In genomic region chr5:73551836-73552235, GRCm38 (mm10) we compare ENCODE assay signal across 35 mouse cellular contexts.
"Had no signal": no experiment of that assay in that cellular context is flagged by ENCODE, and none has a peak within 500 bp of the region (broad histone marks: within the 10 kb centered on the region; RNA-seq: fewer than 3 reads in every experiment).

No protein-coding gene starts in this region.

- H3K36me3 ChIP-seq: heart, embryonic 15.5 days; intestine, embryonic 15.5 days had no signal

- H3K4me2 ChIP-seq: heart, embryonic 11.5 days; heart, embryonic 12.5 days; heart, embryonic 13.5 days; heart, embryonic 15.5 days; hindbrain, embryonic 12.5 days; hindbrain, embryonic 13.5 days; hindbrain, embryonic 14.5 days; hindbrain, embryonic 15.5 days; intestine, embryonic 15.5 days; kidney, embryonic 15.5 days had no signal

- H3K4me1 ChIP-seq: heart, embryonic 15.5 days; intestine, embryonic 15.5 days; kidney, embryonic 15.5 days had no signal

- H3K9ac ChIP-seq: heart, embryonic 12.5 days; heart, embryonic 13.5 days; heart, embryonic 15.5 days; hindbrain, embryonic 12.5 days; hindbrain, embryonic 13.5 days; hindbrain, embryonic 14.5 days; hindbrain, embryonic 15.5 days; intestine, embryonic 15.5 days; kidney, embryonic 15.5 days had no signal

- DNase-seq: heart, postnatal 10 days; heart, postnatal 14 days; heart, postnatal 36 days; heart, postnatal 4 days; kidney, adult 11 months; kidney, adult 18-20 months; kidney, adult 2 months; kidney, adult 8-10 months; kidney, adult 9 months; kidney, postnatal 10 days; kidney, postnatal 14 days; kidney, postnatal 25 days; kidney, postnatal 36 days; kidney, postnatal 4 days; layer of hippocampus, adult 9-11 months; layer of hippocampus, postnatal 36 days had no signal

- H3K27me3 ChIP-seq: heart, embryonic 12.5 days; heart, embryonic 13.5 days; heart, embryonic 15.5 days; hindbrain, embryonic 12.5 days; hindbrain, embryonic 13.5 days; hindbrain, embryonic 15.5 days; intestine, embryonic 15.5 days; kidney, embryonic 15.5 days had no signal

- H3K4me3 ChIP-seq: heart, embryonic 12.5 days; heart, embryonic 13.5 days; heart, embryonic 15.5 days; hindbrain, embryonic 10.5 days; hindbrain, embryonic 12.5 days; hindbrain, embryonic 13.5 days; hindbrain, embryonic 15.5 days; intestine, embryonic 15.5 days; kidney, embryonic 15.5 days; layer of hippocampus, adult 2 months; left cerebral cortex, adult 2 months had no signal

- H3K27ac ChIP-seq: heart, embryonic 13.5 days; heart, embryonic 15.5 days; hindbrain, embryonic 10.5 days; hindbrain, embryonic 12.5 days; hindbrain, embryonic 13.5 days; hindbrain, embryonic 14.5 days; hindbrain, embryonic 15.5 days; hindbrain, postnatal 0 days; intestine, embryonic 15.5 days; kidney, embryonic 15.5 days; kidney, postnatal 0 days; layer of hippocampus, adult 2 months; left cerebral cortex, adult 2 months had no signal

- H3K9me3 ChIP-seq: heart, embryonic 12.5 days; heart, embryonic 13.5 days; heart, embryonic 15.5 days; hindbrain, embryonic 10.5 days; hindbrain, embryonic 12.5 days; hindbrain, embryonic 13.5 days; hindbrain, embryonic 15.5 days; intestine, embryonic 15.5 days; kidney, embryonic 15.5 days had no signal

- ATAC-seq: hindbrain, embryonic 16.5 days; hindbrain, postnatal 0 days; inflammation-experienced regulatory T-cells, adult 6 months; intestine, embryonic 15.5 days; intestine, embryonic 16.5 days; intestine, postnatal 0 days had no signal
